Mouse (Mus musculus) stomach, embryonic 15.5 days (tissue): ENCODE measurements around the gene Fus. TPM values are rescaled to one million over a fixed set of nuclear protein-coding genes. Genes with fewer than 3 reads are reported as not detected.
"Not testable (repeated sequence)": the region's sequence is repeated elsewhere in the genome, so short reads cannot be mapped to it uniquely, and the experiment has no call there.

ENCODE experiments used
- ATAC-seq: fragments of 200-750 bp; cut with Nextera tagmentation; 2 replicates; pipeline ENCODE4 v1.8.0; 2017; ENCODE audit warnings: low read depth, moderate number of reproducible peaks, moderate TSS enrichment; ENCODE audit not compliant: insufficient read depth, low FRiP score
- H3K27ac ChIP-seq: fragments of 300-500 bp; sonication (generic); 2 replicates; pipeline ENCODE4 v1.5.1; 2015; ENCODE audit warnings: mild to moderate bottlenecking, inconsistent platforms
- H3K27me3 ChIP-seq: fragments of 300-500 bp; sonication (generic); replicated peaks from 2 replicates; pipeline ENCODE4 v1.6.1; 2015; ENCODE audit warnings: inconsistent platforms
- H3K36me3 ChIP-seq: fragments of 300-500 bp; sonication (generic); 2 replicates; pipeline ENCODE4 v1.6.1; 2015; ENCODE audit warnings: inconsistent platforms
- H3K4me1 ChIP-seq: fragments of 300-500 bp; sonication (generic); 2 replicates; pipeline ENCODE4 v1.6.1; 2015; ENCODE audit warnings: inconsistent platforms
- H3K4me2 ChIP-seq: fragments of 300-500 bp; sonication (generic); 2 replicates; pipeline ENCODE4 v1.6.1; 2015; ENCODE audit warnings: mild to moderate bottlenecking, inconsistent platforms
- H3K4me3 ChIP-seq: fragments of 300-500 bp; sonication (generic); replicated peaks from 2 replicates; pipeline ENCODE4 v1.5.1; 2015; ENCODE audit warnings: inconsistent platforms
- H3K9ac ChIP-seq: fragments of 300-500 bp; sonication (generic); 2 replicates; pipeline ENCODE4 v1.6.1; 2015; ENCODE audit warnings: inconsistent platforms
- H3K9me3 ChIP-seq: fragments of 300-500 bp; sonication (generic); 2 replicates; pipeline ENCODE4 v1.6.1; 2016; ENCODE audit warnings: inconsistent platforms
- WGBS: fragments of 180-500 bp; shearing (Covaris S2); methylation state at CpG from one replicate; pipeline ENCODE4 v1.1.7; 2015; 5-methylcytosine and 5-hydroxymethylcytosine counted together
- polyA plus RNA-seq: library from polyadenylated mRNA; unstranded; fragments of >200 nt; fragmentation: Nextera tagmentation; extraction: Ambion mirVana; gene quantifications from 2 replicates; pipeline ENCODE4 v1.2.1, GENCODE M21; 2015

Gene Fus
- polyA plus RNA-seq, 1 experiment from 2014 or later: 367 TPM

GRCm38 (mm10) chr7:127929923-127930322, 37.3 kb upstream of the Fus start, which contains the start of gene Prss8:
Prss8 (minus strand) TSS chr7:127930104.
- 17% methylated on average over 6 of the region's 6 CpGs for WGBS
- peak within 1 kb of the TSS; percentile 47 for H3K4me3 ChIP-seq
- peak within 1 kb of the TSS; percentile 51 for H3K4me2 ChIP-seq
- H3K9ac ChIP-seq: peak within 1 kb of the TSS; percentile 46
- no peaks in the 10 kb centered on the region for H3K27me3 ChIP-seq
- H3K36me3 ChIP-seq: peaks cover 8% of the 10 kb centered on the region; the same call in 1 of the 2 replicates
- H3K4me1 ChIP-seq: peaks cover 42% of the 10 kb centered on the region
- peak; percentile 47; the same call in 1 of the 2 replicates for ATAC-seq
- no peaks in the 10 kb centered on the region for H3K9me3 ChIP-seq
- H3K27ac ChIP-seq: peak within 1 kb of the TSS; percentile 95

- H3K27ac ChIP-seq: peak overlapping the region; percentile 95
- no peak overlapping the region for H3K9ac ChIP-seq
- peaks cover 4% of the 10 kb centered on the region; the same call in 1 of the 2 replicates for H3K36me3 ChIP-seq
- no peaks in the 10 kb centered on the region for H3K9me3 ChIP-seq
- peak overlapping the region; percentile 51; the same call in 1 of the 2 replicates for H3K4me2 ChIP-seq
- H3K27me3 ChIP-seq: no peaks in the 10 kb centered on the region
- no peak for ATAC-seq
- 69% methylated on average over 5 of the region's 5 CpGs for WGBS
- H3K4me3 ChIP-seq: peak overlapping the region; percentile 47; the same call in 1 of the 2 replicates
- peaks cover 44% of the 10 kb centered on the region for H3K4me1 ChIP-seq
Measured at GRCm38 (mm10) chr7:127930636-127931035, 36.6 kb upstream of the Fus start.

- peak overlapping the region; percentile 19 for H3K4me2 ChIP-seq
- WGBS: 23% methylated on average over 13 of the region's 13 CpGs
- peak; percentile 12 for ATAC-seq
Measured at GRCm38 (mm10) chr7:127931351-127932135, 35.7 kb upstream of the Fus start.

GRCm38 (mm10) chr7:127932273-127933031, 34.8 kb upstream of the Fus start:
- peak; percentile 29 for ATAC-seq
- no peaks in the 10 kb centered on the region for H3K36me3 ChIP-seq
- 26% methylated on average over 13 of the region's 13 CpGs for WGBS
- H3K4me1 ChIP-seq: peaks cover 35% of the 10 kb centered on the region
- peak overlapping the region; percentile 95 for H3K27ac ChIP-seq
- H3K4me2 ChIP-seq: peak overlapping the region; percentile 22
- no peak overlapping the region for H3K4me3 ChIP-seq
- H3K9ac ChIP-seq: no peak overlapping the region
- no peaks in the 10 kb centered on the region for H3K27me3 ChIP-seq
- no peaks in the 10 kb centered on the region for H3K9me3 ChIP-seq

More at GRCm38 (mm10) chr7:127931351-127932135, 35.7 kb upstream of the Fus start:
- no peaks in the 10 kb centered on the region for H3K27me3 ChIP-seq
- peak overlapping the region; percentile 95 for H3K27ac ChIP-seq
- H3K4me1 ChIP-seq: peaks cover 40% of the 10 kb centered on the region
- no peaks in the 10 kb centered on the region; the same call in 1 of the 2 replicates for H3K36me3 ChIP-seq
- no peak overlapping the region for H3K9ac ChIP-seq
- 0 out of 2 replicates have a peak overlapping the region, but pooled peaks have one; percentile 9 for H3K4me3 ChIP-seq
- no peaks in the 10 kb centered on the region for H3K9me3 ChIP-seq

GRCm38 (mm10) chr7:127934075-127934474, 33.2 kb upstream of the Fus start:
- 84% methylated on average over 5 of the region's 5 CpGs for WGBS
- H3K9ac ChIP-seq: no peak overlapping the region
- H3K36me3 ChIP-seq: no peaks in the 10 kb centered on the region
- no peaks in the 10 kb centered on the region for H3K27me3 ChIP-seq
- no peak for ATAC-seq
- H3K4me2 ChIP-seq: no peak overlapping the region
- H3K4me3 ChIP-seq: no peak overlapping the region
- peaks cover 29% of the 10 kb centered on the region for H3K4me1 ChIP-seq
- no peak overlapping the region for H3K27ac ChIP-seq
- H3K9me3 ChIP-seq: no peaks in the 10 kb centered on the region

GRCm38 (mm10) chr7:127935028-127935722, 32.1 kb upstream of the Fus start:
- H3K36me3 ChIP-seq: no peaks in the 10 kb centered on the region
- H3K27me3 ChIP-seq: no peaks in the 10 kb centered on the region
- peak overlapping the region; percentile 96 for H3K4me2 ChIP-seq
- H3K27ac ChIP-seq: peak overlapping the region; percentile 85
- H3K9me3 ChIP-seq: no peaks in the 10 kb centered on the region
- H3K4me3 ChIP-seq: peak overlapping the region; percentile 65
- H3K4me1 ChIP-seq: peaks cover 29% of the 10 kb centered on the region
- ATAC-seq: peak; percentile 90
- WGBS: 6% methylated on average over 32 of the region's 32 CpGs
- peak overlapping the region; percentile 67 for H3K9ac ChIP-seq

GRCm38 (mm10) chr7:127935748-127936159, 31.5 kb upstream of the Fus start:
- H3K9me3 ChIP-seq: no peaks in the 10 kb centered on the region
- peak overlapping the region; percentile 85 for H3K27ac ChIP-seq
- H3K9ac ChIP-seq: peak overlapping the region; percentile 67
- no peaks in the 10 kb centered on the region for H3K27me3 ChIP-seq
- peak; percentile 8; the same call in 1 of the 2 replicates for ATAC-seq
- H3K4me3 ChIP-seq: peak overlapping the region; percentile 65
- peaks cover 29% of the 10 kb centered on the region for H3K4me1 ChIP-seq
- no peaks in the 10 kb centered on the region for H3K36me3 ChIP-seq
- peak overlapping the region; percentile 96 for H3K4me2 ChIP-seq
- WGBS: under 1% methylated on average over 38 of the region's 38 CpGs

GRCm38 (mm10) chr7:127936216-127936884, 30.9 kb upstream of the Fus start:
- Histone ChIP-seq H3K4me2 (peak overlapping the region; percentile 96), H3K4me1 (peaks cover 26% of the 10 kb centered on the region), H3K4me3 (peak overlapping the region; percentile 65), H3K36me3 (no peaks in the 10 kb centered on the region), H3K27me3 (no peaks in the 10 kb centered on the region), H3K9ac (peak overlapping the region; percentile 67), H3K27ac (peak overlapping the region; percentile 85; the same call in 1 of the 2 replicates), H3K9me3 (no peaks in the 10 kb centered on the region)
- ATAC-seq: no peak
- 52% methylated on average over 18 of the region's 18 CpGs for WGBS

GRCm38 (mm10) chr7:127942097-127942496, 25.2 kb upstream of the Fus start:
- not testable (repeated sequence) for H3K4me1 ChIP-seq, H3K9ac ChIP-seq, H3K9me3 ChIP-seq, H3K27ac ChIP-seq, H3K4me2 ChIP-seq, H3K36me3 ChIP-seq, ATAC-seq, H3K4me3 ChIP-seq
- 49% methylated on average over 2 of the region's 2 CpGs for WGBS
- H3K27me3 ChIP-seq: peaks cover 29% of the 10 kb centered on the region

- WGBS: 12% methylated on average over 23 of the region's 23 CpGs
- Histone ChIP-seq H3K4me2 (peak overlapping the region; percentile 38), H3K27ac (no peak overlapping the region), H3K4me1 (peaks cover 7% of the 10 kb centered on the region), H3K4me3 (no peak overlapping the region), H3K27me3 (peaks cover 29% of the 10 kb centered on the region), H3K9me3 (no peaks in the 10 kb centered on the region), H3K9ac (no peak overlapping the region), H3K36me3 (no peaks in the 10 kb centered on the region)
- 0 out of 2 replicates have a peak, but pooled peaks have one; percentile 24 for ATAC-seq
Measured at GRCm38 (mm10) chr7:127944614-127945013, 22.6 kb upstream of the Fus start.
